ENCODE assay signal across 19 mouse cellular contexts in genomic region chr7:129771876-129772275, GRCm38 (mm10).
A peak's percentile ranks its signal among the peaks of the same experiment; 100 is the strongest.
DNase-seq lines count a peak whose midpoint lies in the region; ATAC-seq and TF ChIP-seq lines count a peak whose summit lies in the region.
"Had no signal": no experiment of that assay in that cellular context is flagged by ENCODE, and none has a peak within 500 bp of the region (broad histone marks: within the 10 kb centered on the region; RNA-seq: fewer than 3 reads in every experiment).

No protein-coding gene starts in this region.

- DNase-seq in heart, adult 11 months = peak; percentile 64
- no peak for DNase-seq in spleen, adult 2 months (ENCODE audit: low read depth in 1 of 2, low spot score in 2 of 2)
- no peak for DNase-seq in spleen, postnatal 4 days (ENCODE audit: low spot score in 2 of 2)
- no peak for DNase-seq in limb, embryonic 14.5 days (ENCODE audit: low spot score)
- no peak for DNase-seq in gastrocnemius, postnatal 14 days
- DNase-seq: adrenal gland, postnatal 14 days; cerebellum, adult 11-12 months; cerebellum, postnatal 14 days; embryo, embryonic 11 days; gastrocnemius, adult 2 months; heart, adult 2 months; kidney, adult 9 months; liver, postnatal 0 days; lung, postnatal 14 days; retina, postnatal 1 day; right cerebral cortex, postnatal 4 days had no signal

- no peak for ATAC-seq in heart, embryonic 11.5 days (replicated peaks; ENCODE audit: insufficient number of reproducible peaks, low FRiP score, low TSS enrichment)
- ATAC-seq in limb, embryonic 14.5 days (ENCODE audit: low FRiP score, low read depth) = no peak
- no peak for ATAC-seq in cerebellum, adult (ENCODE audit: insufficient number of reproducible peaks, low FRiP score, low TSS enrichment)
- ATAC-seq: inflammation-experienced regulatory T-cells, adult 6 months; liver, postnatal 0 days had no signal

- H3K27me3 ChIP-seq in heart, embryonic 11.5 days (ENCODE audit: control insufficient read depth, insufficient read depth, low read length) = no peaks in the 10 kb centered on the region
- no peaks in the 10 kb centered on the region for H3K27me3 ChIP-seq in spleen, adult 2 months (ENCODE audit: control insufficient read depth, insufficient read depth, low read length)
- H3K27me3 ChIP-seq in limb, embryonic 14.5 days (ENCODE audit: control insufficient read depth, insufficient read depth, low read length) = no peaks in the 10 kb centered on the region

- H3K4me3 ChIP-seq in heart, embryonic 11.5 days (ENCODE audit: low read depth, low read length) = no peak overlapping the region
- H3K4me3 ChIP-seq in spleen, adult 2 months (ENCODE audit: extremely low read depth, insufficient read depth, insufficient read length) = no peak overlapping the region
- H3K4me3 ChIP-seq in limb, embryonic 14.5 days (replicated peaks; ENCODE audit: low read length) = no peak overlapping the region
- H3K4me3 ChIP-seq: gastrocnemius, adult 2 months; heart, adult 2 months had no signal

- no peak overlapping the region for H3K27ac ChIP-seq in heart, embryonic 11.5 days (ENCODE audit: low read depth, low read length)
- H3K27ac ChIP-seq in spleen, adult 2 months (ENCODE audit: insufficient read depth, low read length) = 0 out of 2 replicates have a peak overlapping the region, but pooled peaks have one; percentile 40
- H3K27ac ChIP-seq in limb, embryonic 14.5 days (replicated peaks; ENCODE audit: low read depth, low read length) = 0 out of 2 replicates have a peak overlapping the region, but pooled peaks have one; percentile 19
- H3K27ac ChIP-seq: gastrocnemius, adult 2 months; heart, adult 2 months had no signal

- no peaks in the 10 kb centered on the region for H3K36me3 ChIP-seq in heart, embryonic 11.5 days (ENCODE audit: control insufficient read depth, insufficient read depth, low read length)
- no peaks in the 10 kb centered on the region for H3K36me3 ChIP-seq in spleen, adult 2 months (ENCODE audit: control insufficient read depth, insufficient read depth, low read length)
- H3K36me3 ChIP-seq in limb, embryonic 14.5 days (ENCODE audit: control insufficient read depth, insufficient read depth, low read length) = no peaks in the 10 kb centered on the region

- H3K9me3 ChIP-seq in heart, embryonic 11.5 days (replicated peaks; ENCODE audit: control insufficient read depth, low read length) = no peaks in the 10 kb centered on the region
- H3K9me3 ChIP-seq in limb, embryonic 14.5 days (ENCODE audit: control insufficient read depth, low read length) = no peaks in the 10 kb centered on the region

- TF ChIP-seq POLR2A in spleen, adult 2 months (IDR thresholded peaks at IDR 0.05; ENCODE audit: low read depth, low read length) = no peak
- no peak for TF ChIP-seq POLR2A in limb, embryonic 14.5 days (IDR thresholded peaks at IDR 0.05; ENCODE audit: borderline replicate concordance, extremely low read depth, insufficient read depth, insufficient read length)

- intact Hi-C loops in gastrocnemius, postnatal 14 days (cut with DNase I; ENCODE audit: low total_unique reads) = no loop called here

- 69% methylated on average over 2 of the region's 2 CpGs for WGBS in heart, embryonic 11.5 days (ENCODE audit: insufficient replicate concordance)
- 46% methylated on average over 2 of the region's 2 CpGs for WGBS in spleen, adult 2 months
- 72% methylated on average over 2 of the region's 2 CpGs for WGBS in limb, embryonic 14.5 days

- no peak overlapping the region for H3K4me2 ChIP-seq in heart, embryonic 11.5 days
- H3K4me2 ChIP-seq in limb, embryonic 14.5 days (replicated peaks; ENCODE audit: low read depth, low read length, severe bottlenecking) = no peak overlapping the region

- H3K4me1 ChIP-seq in heart, embryonic 11.5 days (ENCODE audit: control insufficient read depth, insufficient read depth, low read length) = peaks cover 6% of the 10 kb centered on the region
- H3K4me1 ChIP-seq in spleen, adult 2 months (ENCODE audit: control insufficient read depth, insufficient read depth, insufficient read length) = peaks cover 12% of the 10 kb centered on the region; the same call in 1 of the 2 replicates
- H3K4me1 ChIP-seq in limb, embryonic 14.5 days (ENCODE audit: control insufficient read depth, insufficient read depth, low read length) = peaks cover 32% of the 10 kb centered on the region

- H3K9ac ChIP-seq in heart, embryonic 11.5 days (ENCODE audit: low read depth, low read length) = no peak overlapping the region
- no peak overlapping the region for H3K9ac ChIP-seq in limb, embryonic 14.5 days (ENCODE audit: low read depth, low read length, severe bottlenecking)
- H3K9ac ChIP-seq: liver, postnatal 0 days had no signal

- no peak for TF ChIP-seq CTCF in spleen, adult 2 months (IDR thresholded peaks at IDR 0.05; ENCODE audit: extremely low read depth, insufficient read depth, insufficient read length, insufficient replicate concordance)
